Mouse (Mus musculus) embryonic facial prominence, embryonic 10.5 days (tissue): ENCODE measurements around the gene Yeats4. TPM values are rescaled to one million over a fixed set of nuclear protein-coding genes. Genes with fewer than 3 reads are reported as not detected.

Experiments used
- DNase-seq: peaks from one replicate; pipeline ENCODE4 v3.0.0-alpha.2; 2017; ENCODE audit warnings: low spot score
- H3K27ac ChIP-seq: fragments of 300-500 bp; sonication (generic); replicated peaks from 2 replicates; pipeline ENCODE4 v1.5.1; 2016; ENCODE audit warnings: mild to moderate bottlenecking
- H3K27me3 ChIP-seq: fragments of 300-500 bp; sonication (generic); replicated peaks from 2 replicates; pipeline ENCODE4 v1.6.1; 2016; ENCODE audit warnings: low read depth, mild to moderate bottlenecking; ENCODE audit not compliant: poor library complexity, severe bottlenecking
- H3K36me3 ChIP-seq: fragments of 300-500 bp; sonication (generic); replicated peaks from 2 replicates; pipeline ENCODE4 v1.6.1; 2016; ENCODE audit warnings: mild to moderate bottlenecking, moderate library complexity
- H3K4me1 ChIP-seq: fragments of 300-500 bp; sonication (generic); 2 replicates; pipeline ENCODE4 v1.6.1; 2016
- H3K4me3 ChIP-seq: fragments of 300-500 bp; sonication (generic); 2 replicates; pipeline ENCODE4 v1.5.1; 2016; ENCODE audit warnings: mild to moderate bottlenecking, moderate library complexity
- H3K9me3 ChIP-seq: fragments of 300-500 bp; sonication (generic); 2 replicates; pipeline ENCODE4 v1.6.1; 2016; ENCODE audit warnings: mild to moderate bottlenecking
- WGBS: fragments of 180-500 bp; shearing (Covaris S2); methylation state at CpG from one replicate; pipeline ENCODE4 v1.1.7; 2016; 5-methylcytosine and 5-hydroxymethylcytosine counted together
- polyA plus RNA-seq: library from polyadenylated mRNA; unstranded; fragments of >200 nt; fragmentation: Nextera tagmentation; extraction: Ambion mirVana; gene quantifications from 2 replicates; pipeline ENCODE4 v1.2.1, GENCODE M21; 2016

Gene Yeats4
- polyA plus RNA-seq, 1 experiment from 2014 or later: 107 TPM

GRCm38 (mm10) chr10:117195005-117195404 lies 29.3 kb downstream of the Yeats4 start:
- DNase-seq: no peak
- Histone ChIP-seq H3K36me3 (no peaks in the 10 kb centered on the region), H3K4me1 (peaks cover 10% of the 10 kb centered on the region), H3K9me3 (no peaks in the 10 kb centered on the region), H3K4me3 (no peak overlapping the region), H3K27me3 (no peaks in the 10 kb centered on the region), H3K27ac (no peak overlapping the region)
- WGBS: 92% methylated on average over 12 of the region's 12 CpGs

GRCm38 (mm10) chr10:117193364-117193763 lies 30.9 kb downstream of the Yeats4 start:
- Histone ChIP-seq H3K4me3 (no peak overlapping the region), H3K4me1 (no peaks in the 10 kb centered on the region), H3K27me3 (no peaks in the 10 kb centered on the region), H3K36me3 (no peaks in the 10 kb centered on the region), H3K27ac (no peak overlapping the region), H3K9me3 (no peaks in the 10 kb centered on the region)
- no peak for DNase-seq
- 79% methylated on average over 5 of the region's 5 CpGs for WGBS

- no peak for DNase-seq
- Histone ChIP-seq H3K27me3 (no peaks in the 10 kb centered on the region), H3K4me1 (peaks cover 6% of the 10 kb centered on the region; the same call in 1 of the 2 replicates), H3K4me3 (no peak overlapping the region), H3K36me3 (no peaks in the 10 kb centered on the region), H3K9me3 (no peaks in the 10 kb centered on the region), H3K27ac (no peak overlapping the region)
- WGBS: 75% methylated on average over 9 of the region's 9 CpGs
Observed at GRCm38 (mm10) chr10:117185399-117186089, 38.8 kb downstream of the Yeats4 start.

GRCm38 (mm10) chr10:117181098-117181497 lies 43.2 kb downstream of the Yeats4 start:
- 48% methylated on average over 3 of the region's 3 CpGs for WGBS
- no peak overlapping the region for H3K4me3 ChIP-seq
- no peaks in the 10 kb centered on the region for H3K36me3 ChIP-seq
- peaks cover 6% of the 10 kb centered on the region; the same call in 1 of the 2 replicates for H3K4me1 ChIP-seq
- DNase-seq: no peak
- H3K9me3 ChIP-seq: no peaks in the 10 kb centered on the region
- no peak overlapping the region for H3K27ac ChIP-seq
- no peaks in the 10 kb centered on the region for H3K27me3 ChIP-seq

GRCm38 (mm10) chr10:117174645-117175044 lies 49.7 kb downstream of the Yeats4 start:
- Histone ChIP-seq H3K27ac (peak overlapping the region; percentile 19; the same call in 1 of the 2 replicates), H3K9me3 (no peaks in the 10 kb centered on the region), H3K4me3 (peak overlapping the region; percentile 9; the same call in 1 of the 2 replicates), H3K36me3 (no peaks in the 10 kb centered on the region), H3K27me3 (no peaks in the 10 kb centered on the region), H3K4me1 (peaks cover 18% of the 10 kb centered on the region)
- 60% methylated on average over 12 of the region's 12 CpGs for WGBS
- DNase-seq: no peak

- H3K4me3 ChIP-seq: peak overlapping the region; percentile 9; the same call in 1 of the 2 replicates
- no peaks in the 10 kb centered on the region for H3K36me3 ChIP-seq
- 43% methylated on average over 13 of the region's 13 CpGs for WGBS
- DNase-seq: no peak
- H3K4me1 ChIP-seq: peaks cover 18% of the 10 kb centered on the region
- no peaks in the 10 kb centered on the region for H3K9me3 ChIP-seq
- no peak overlapping the region; the same call in 1 of the 2 replicates for H3K27ac ChIP-seq
- no peaks in the 10 kb centered on the region for H3K27me3 ChIP-seq
Observed at GRCm38 (mm10) chr10:117173566-117174438, 50.5 kb downstream of the Yeats4 start.

GRCm38 (mm10) chr10:117173111-117173510 lies 51.2 kb downstream of the Yeats4 start:
- no peak overlapping the region for H3K27ac ChIP-seq
- no peaks in the 10 kb centered on the region for H3K9me3 ChIP-seq
- H3K4me3 ChIP-seq: no peak overlapping the region
- no peaks in the 10 kb centered on the region for H3K27me3 ChIP-seq
- WGBS: 94% methylated on average over 1 of the region's 1 CpGs
- no peak for DNase-seq
- no peaks in the 10 kb centered on the region for H3K36me3 ChIP-seq
- H3K4me1 ChIP-seq: peaks cover 18% of the 10 kb centered on the region

- H3K27ac ChIP-seq: no peak overlapping the region
- H3K9me3 ChIP-seq: no peaks in the 10 kb centered on the region
- DNase-seq: no peak
- H3K4me1 ChIP-seq: peaks cover 18% of the 10 kb centered on the region
- WGBS: 26% methylated on average over 3 of the region's 3 CpGs
- H3K27me3 ChIP-seq: no peaks in the 10 kb centered on the region
- H3K36me3 ChIP-seq: no peaks in the 10 kb centered on the region
- no peak overlapping the region for H3K4me3 ChIP-seq
Observed at GRCm38 (mm10) chr10:117172069-117172468, 52.2 kb downstream of the Yeats4 start.

GRCm38 (mm10) chr10:117166785-117167425 lies 57.4 kb downstream of the Yeats4 start:
- DNase-seq: no peak
- no peaks in the 10 kb centered on the region for H3K27me3 ChIP-seq
- 0 out of 2 replicates have a peak, but pooled peaks cover 4% of the 10 kb centered on the region for H3K4me1 ChIP-seq
- H3K4me3 ChIP-seq: no peak overlapping the region
- WGBS: 86% methylated on average over 11 of the region's 11 CpGs
- H3K36me3 ChIP-seq: no peaks in the 10 kb centered on the region
- no peak overlapping the region for H3K27ac ChIP-seq
- H3K9me3 ChIP-seq: no peaks in the 10 kb centered on the region

Other genes starting within 250 kb of the Yeats4 start
- 0.09 and 0.33 TPM in 2 replicates for gene Best3, start 238.2 kb downstream of the Yeats4 start, polyA plus RNA-seq
- gene Lrrc10, start 179.2 kb downstream of the Yeats4 start, polyA plus RNA-seq: 0.14 TPM in 1 of 2 replicates, not detected in the other
- gene Cct2, start 160.7 kb downstream of the Yeats4 start, polyA plus RNA-seq: 350 and 352 TPM in 2 replicates
- gene Frs2, start 76.0 kb downstream of the Yeats4 start, polyA plus RNA-seq: 20.4 and 21.6 TPM in 2 replicates
- not detected in 2 replicates for gene 9530003J23Rik, start 14.2 kb upstream of the Yeats4 start, polyA plus RNA-seq
- gene Lyz2, start 57.8 kb upstream of the Yeats4 start, polyA plus RNA-seq: 7.2 and 11.9 TPM in 2 replicates
- not detected in 2 replicates for gene Lyz1, start 68.4 kb upstream of the Yeats4 start, polyA plus RNA-seq
- gene Cpsf6, start 155.5 kb upstream of the Yeats4 start, polyA plus RNA-seq: 223 and 230 TPM in 2 replicates